Mouse (Mus musculus) neural tube, embryonic 12.5 days (tissue): Measurements from ENCODE around the gene Myo9b. TPM values are rescaled to one million over a fixed set of nuclear protein-coding genes. Genes with fewer than 3 reads are reported as not detected.
"Not testable (repeated sequence)": the region's sequence is repeated elsewhere in the genome, so short reads cannot be mapped to it uniquely, and the experiment has no call there.

Source experiments
- ATAC-seq: fragments of 200-750 bp; cut with Nextera tagmentation; 2 replicates; pipeline ENCODE4 v1.8.0; 2017; ENCODE audit warnings: low read depth, mild to moderate bottlenecking, moderate TSS enrichment, moderate library complexity; ENCODE audit not compliant: low FRiP score
- H3K27ac ChIP-seq: fragments of 300-500 bp; sonication (generic); 2 replicates; pipeline ENCODE4 v1.5.1; 2016
- H3K27me3 ChIP-seq: fragments of 300-500 bp; sonication (generic); replicated peaks from 2 replicates; pipeline ENCODE4 v1.6.1; 2016; ENCODE audit warnings: mild to moderate bottlenecking
- H3K36me3 ChIP-seq: fragments of 300-500 bp; sonication (generic); 2 replicates; pipeline ENCODE4 v1.6.1; 2016; ENCODE audit warnings: mild to moderate bottlenecking
- H3K4me1 ChIP-seq: fragments of 300-500 bp; sonication (generic); 2 replicates; pipeline ENCODE4 v1.6.1; 2016
- H3K4me2 ChIP-seq: fragments of 300-500 bp; sonication (generic); replicated peaks from 2 replicates; pipeline ENCODE4 v1.6.1; 2016; ENCODE audit warnings: mild to moderate bottlenecking
- H3K4me3 ChIP-seq: fragments of 300-500 bp; sonication (generic); 2 replicates; pipeline ENCODE4 v1.5.1; 2016
- H3K9ac ChIP-seq: fragments of 300-500 bp; sonication (generic); 2 replicates; pipeline ENCODE4 v1.6.1; 2016; ENCODE audit warnings: mild to moderate bottlenecking
- H3K9me3 ChIP-seq: fragments of 300-500 bp; sonication (generic); 2 replicates; pipeline ENCODE4 v1.6.1; 2016; ENCODE audit warnings: mild to moderate bottlenecking
- WGBS: fragments of 180-500 bp; shearing (Covaris S2); methylation state at CpG from one replicate; pipeline ENCODE4 v1.1.7; 2016; 5-methylcytosine and 5-hydroxymethylcytosine counted together
- polyA plus RNA-seq: library from polyadenylated mRNA; unstranded; fragments of >200 nt; fragmentation: Nextera tagmentation; extraction: Ambion mirVana; gene quantifications from 2 replicates; pipeline ENCODE4 v1.2.1, GENCODE M21; 2016

Myo9b gene
- polyA plus RNA-seq, 1 experiment from 2014 or later, result 22.5 TPM

DNA sequence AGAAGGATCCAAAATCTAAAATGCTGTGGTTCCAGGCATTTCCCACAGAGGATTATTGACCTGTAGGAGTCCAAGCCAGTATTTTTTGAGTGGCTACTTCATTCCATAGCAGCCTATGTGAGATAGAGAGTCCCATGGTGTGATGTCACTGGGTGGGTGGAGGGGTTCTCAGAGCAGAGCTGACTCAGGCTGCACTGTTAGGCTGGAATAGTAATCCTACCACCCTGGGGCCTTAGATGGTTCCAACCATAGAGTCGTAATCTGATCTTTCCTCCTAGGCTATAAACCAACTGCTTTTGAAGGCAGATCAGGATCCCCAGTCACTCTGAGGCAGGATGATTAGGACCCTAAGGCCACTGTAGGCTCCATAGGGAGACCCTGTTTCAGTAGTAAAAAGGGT lies 6.9 kb downstream of the Myo9b start:
- H3K27ac ChIP-seq, H3K27me3 ChIP-seq, H3K4me2 ChIP-seq, H3K4me3 ChIP-seq, H3K9me3 ChIP-seq, H3K4me1 ChIP-seq, ATAC-seq, H3K9ac ChIP-seq, H3K36me3 ChIP-seq: not testable (repeated sequence)
- 90% methylated on average over 1 of the region's 1 CpGs for whole genome bisulfite sequencing

DNA sequence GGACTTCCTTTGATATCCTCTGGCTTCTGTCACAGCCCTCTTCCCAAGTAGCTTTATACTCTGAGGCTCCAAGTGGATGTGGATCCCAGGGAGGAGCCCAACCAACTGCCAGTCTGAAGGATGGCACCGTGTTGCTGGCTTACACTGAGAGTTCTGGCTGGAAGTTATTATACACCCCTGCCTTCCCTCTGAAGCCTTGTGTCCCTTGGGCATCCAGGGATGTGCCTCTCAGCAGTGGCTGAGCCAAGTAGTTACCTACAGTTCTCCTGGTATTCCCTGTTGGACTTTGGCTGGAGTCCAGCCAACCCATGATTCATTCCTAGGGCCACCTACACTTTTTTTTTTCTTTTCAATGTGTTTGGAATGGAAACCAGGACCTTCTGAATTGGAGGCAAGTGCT lies 9.2 kb downstream of the Myo9b start:
- H3K9me3 ChIP-seq, H3K4me2 ChIP-seq, H3K27me3 ChIP-seq, H3K36me3 ChIP-seq, H3K27ac ChIP-seq, H3K4me3 ChIP-seq, H3K9ac ChIP-seq, ATAC-seq, H3K4me1 ChIP-seq: not testable (repeated sequence)
- 97% methylated on average over 1 of the region's 1 CpGs for WGBS

DNA sequence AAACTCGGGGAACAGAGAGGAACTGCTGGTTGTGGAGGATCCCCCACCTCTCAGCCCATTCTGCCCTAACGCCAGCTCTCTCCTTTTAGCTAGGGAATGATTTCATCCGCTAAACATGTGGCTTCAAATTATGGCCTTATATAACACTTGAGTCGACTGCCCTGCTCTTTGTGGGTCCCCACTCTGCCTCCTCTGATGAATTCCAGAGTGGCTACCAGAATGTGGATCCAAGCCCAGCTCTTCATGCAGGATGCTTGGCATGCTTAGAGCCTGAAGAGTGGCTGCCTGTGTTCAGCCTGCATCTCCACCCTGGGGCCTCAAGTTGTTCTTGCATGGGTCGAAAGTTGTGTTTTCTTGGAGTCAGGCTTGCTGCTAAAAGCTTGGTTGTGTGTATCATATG lies 10.1 kb downstream of the Myo9b start:
- 81% methylated on average over 5 of the region's 5 CpGs for WGBS
- Histone ChIP-seq H3K27me3 (no peaks in the 10 kb centered on the region), H3K36me3 (no peaks in the 10 kb centered on the region; the same call in 1 of the 2 replicates), H3K9me3 (no peaks in the 10 kb centered on the region), H3K9ac (no peak overlapping the region), H3K4me2 (no peak overlapping the region), H3K4me3 (no peak overlapping the region), H3K4me1 (peaks cover 3% of the 10 kb centered on the region; the same call in 1 of the 2 replicates), H3K27ac (no peak overlapping the region)
- ATAC-seq, result no peak

DNA sequence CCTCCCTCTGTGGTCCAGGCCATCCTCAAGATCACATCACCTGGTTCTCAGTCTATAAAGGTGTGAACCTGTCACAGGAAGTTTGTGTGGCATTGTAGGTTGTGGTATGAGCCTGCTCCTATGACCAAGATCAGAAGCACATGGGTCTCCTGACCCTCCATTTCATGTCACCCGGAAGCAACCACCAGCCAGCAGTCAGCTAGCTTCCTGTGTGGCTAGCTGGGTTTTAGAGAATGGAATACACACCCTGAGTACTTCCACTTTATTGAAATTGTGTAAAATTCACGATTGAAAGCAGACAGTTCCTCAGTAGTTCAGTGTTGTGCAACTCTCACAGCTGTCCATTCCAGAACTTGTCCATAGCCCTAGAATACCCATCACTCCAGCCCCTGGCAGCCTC lies 13.7 kb downstream of the Myo9b start:
- H3K27ac ChIP-seq, H3K9me3 ChIP-seq, H3K9ac ChIP-seq, H3K27me3 ChIP-seq, H3K4me3 ChIP-seq, ATAC-seq, H3K4me2 ChIP-seq, H3K4me1 ChIP-seq: not testable (repeated sequence)
- H3K36me3 ChIP-seq, result peaks cover 16% of the 10 kb centered on the region
- WGBS, result 91% methylated on average over 2 of the region's 2 CpGs

DNA sequence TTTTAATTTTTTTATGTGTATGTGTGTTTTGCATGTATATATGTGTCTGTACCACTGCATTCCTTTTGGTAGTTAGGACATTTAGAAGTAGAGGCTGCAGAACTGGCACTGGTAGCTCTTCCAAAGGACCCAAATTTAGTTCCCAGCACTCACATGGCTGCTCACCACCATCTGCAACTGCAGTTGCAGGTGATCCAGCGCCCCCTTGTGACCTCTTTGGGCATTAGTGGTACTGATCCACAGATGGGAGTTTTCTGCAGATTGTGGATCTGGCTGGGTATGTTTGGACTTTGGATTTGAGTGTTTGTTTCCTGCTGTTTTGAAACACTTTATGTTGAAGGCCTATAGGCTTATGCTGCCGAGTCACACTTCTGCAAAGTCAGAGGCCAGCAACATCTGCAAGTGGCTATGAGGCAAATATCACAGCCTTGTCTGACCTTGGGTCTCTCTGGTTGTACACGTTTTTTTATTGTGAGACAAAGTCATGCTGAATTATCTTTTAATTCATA lies 16.0 kb downstream of the Myo9b start:
- ATAC-seq, result no peak
- Histone ChIP-seq H3K4me2 (no peak overlapping the region), H3K36me3 (peaks cover 20% of the 10 kb centered on the region), H3K9me3 (no peaks in the 10 kb centered on the region), H3K4me1 (peaks cover 3% of the 10 kb centered on the region; the same call in 1 of the 2 replicates), H3K27me3 (no peaks in the 10 kb centered on the region), H3K4me3 (no peak overlapping the region), H3K27ac (no peak overlapping the region), H3K9ac (no peak overlapping the region)
- 63% methylated on average over 3 of the region's 3 CpGs for WGBS

DNA sequence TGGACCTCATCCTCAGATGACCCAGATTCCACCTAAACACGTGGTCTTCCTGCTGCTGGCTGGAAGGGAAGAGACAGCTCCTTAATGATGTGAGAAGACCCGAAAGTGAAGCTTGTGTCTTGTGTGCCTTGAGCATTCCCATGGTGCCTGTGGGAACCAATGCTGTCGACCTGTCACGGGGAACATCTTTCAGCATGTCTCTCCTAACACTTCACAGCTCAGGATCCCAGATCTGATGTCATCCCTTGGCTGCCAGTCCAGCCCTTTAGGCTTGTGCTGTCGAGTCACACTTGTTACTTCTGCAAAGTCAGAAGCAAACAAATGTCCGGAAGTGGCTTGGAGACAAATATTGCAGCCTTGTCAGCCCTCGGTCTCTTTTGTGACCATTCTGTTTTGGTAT lies 16.6 kb downstream of the Myo9b start:
- Histone ChIP-seq H3K4me3 (no peak overlapping the region), H3K4me2 (no peak overlapping the region), H3K27me3 (no peaks in the 10 kb centered on the region), H3K36me3 (peaks cover 20% of the 10 kb centered on the region), H3K9me3 (no peaks in the 10 kb centered on the region), H3K27ac (no peak overlapping the region), H3K4me1 (peaks cover 3% of the 10 kb centered on the region; the same call in 1 of the 2 replicates), H3K9ac (no peak overlapping the region)
- no peak for ATAC-seq
- 93% methylated on average over 7 of the region's 7 CpGs for WGBS

DNA sequence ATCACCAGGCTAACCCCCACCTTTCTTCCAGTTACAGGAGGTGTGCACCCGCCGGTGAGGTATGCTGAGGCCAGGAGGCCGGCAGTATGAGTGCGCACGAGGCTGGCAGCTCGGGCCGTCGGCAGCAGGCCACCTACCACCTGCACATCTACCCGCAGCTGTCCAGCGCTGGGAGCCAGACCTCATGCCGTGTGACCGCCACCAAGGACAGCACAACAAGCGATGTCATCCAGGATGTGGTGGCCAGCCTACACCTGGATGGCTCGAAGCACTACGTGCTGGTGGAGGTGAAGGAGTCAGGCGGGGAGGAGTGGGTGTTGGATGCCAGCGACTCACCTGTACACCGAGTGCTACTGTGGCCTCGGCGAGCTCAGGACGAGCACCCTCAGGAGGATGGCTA lies 17.7 kb downstream of the Myo9b start:
- no peak for ATAC-seq
- no peak overlapping the region for H3K4me2 ChIP-seq
- no peak overlapping the region for H3K4me3 ChIP-seq
- no peaks in the 10 kb centered on the region for H3K4me1 ChIP-seq
- no peak overlapping the region for H3K9ac ChIP-seq
- WGBS, result 96% methylated on average over 21 of the region's 21 CpGs
- no peak overlapping the region for H3K27ac ChIP-seq
- peaks cover 25% of the 10 kb centered on the region for H3K36me3 ChIP-seq
- H3K9me3 ChIP-seq, result no peaks in the 10 kb centered on the region
- H3K27me3 ChIP-seq, result no peaks in the 10 kb centered on the region

DNA sequence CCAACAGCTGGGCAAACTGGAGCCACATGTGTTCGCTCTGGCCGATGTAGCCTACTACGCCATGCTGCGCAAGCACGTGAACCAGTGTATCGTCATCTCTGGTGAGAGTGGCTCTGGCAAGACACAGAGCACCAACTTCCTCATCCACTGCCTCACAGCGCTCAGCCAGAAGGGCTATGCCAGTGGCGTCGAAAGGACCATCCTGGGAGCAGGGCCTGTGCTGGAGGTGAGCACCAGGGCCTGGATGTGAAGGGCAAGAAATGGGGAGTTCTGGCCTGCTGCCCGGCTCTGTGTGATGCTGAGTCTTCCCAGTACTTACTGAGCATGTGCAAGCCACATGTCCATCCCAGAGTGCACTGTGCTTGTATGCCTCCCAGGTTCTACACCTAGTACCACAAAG lies 18.4 kb downstream of the Myo9b start:
- no peak for ATAC-seq
- no peaks in the 10 kb centered on the region for H3K9me3 ChIP-seq
- H3K4me3 ChIP-seq, result no peak overlapping the region
- H3K27ac ChIP-seq, result no peak overlapping the region
- WGBS, result 96% methylated on average over 10 of the region's 10 CpGs
- H3K4me1 ChIP-seq, result no peaks in the 10 kb centered on the region
- H3K36me3 ChIP-seq, result peaks cover 29% of the 10 kb centered on the region
- H3K9ac ChIP-seq, result no peak overlapping the region
- no peaks in the 10 kb centered on the region for H3K27me3 ChIP-seq
- no peak overlapping the region for H3K4me2 ChIP-seq

DNA sequence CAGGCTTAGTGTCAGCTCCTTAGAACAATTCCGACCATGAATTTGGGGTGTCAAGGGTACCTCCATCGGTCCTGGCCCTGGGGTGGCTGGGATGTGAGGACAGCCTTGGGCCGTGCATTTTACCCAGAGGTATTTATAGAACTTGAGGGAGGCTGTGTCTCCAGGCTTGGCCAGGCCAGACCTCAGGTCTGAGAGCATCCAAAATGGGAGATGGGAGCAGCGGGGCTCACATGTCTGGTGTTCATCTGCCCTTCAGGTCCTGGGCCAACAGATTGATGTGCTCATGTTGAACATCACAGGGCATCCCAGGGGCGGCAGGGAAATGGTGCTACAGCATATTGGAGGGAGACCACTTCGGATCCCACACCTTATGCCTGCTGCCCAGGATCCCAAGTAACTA lies 18.8 kb downstream of the Myo9b start:
- Histone ChIP-seq H3K27ac (no peak overlapping the region), H3K9me3 (no peaks in the 10 kb centered on the region), H3K9ac (no peak overlapping the region), H3K4me3 (no peak overlapping the region), H3K36me3 (peaks cover 31% of the 10 kb centered on the region), H3K4me1 (no peaks in the 10 kb centered on the region), H3K4me2 (no peak overlapping the region), H3K27me3 (no peaks in the 10 kb centered on the region)
- ATAC-seq, result no peak
- whole genome bisulfite sequencing, result 94% methylated on average over 6 of the region's 6 CpGs

DNA sequence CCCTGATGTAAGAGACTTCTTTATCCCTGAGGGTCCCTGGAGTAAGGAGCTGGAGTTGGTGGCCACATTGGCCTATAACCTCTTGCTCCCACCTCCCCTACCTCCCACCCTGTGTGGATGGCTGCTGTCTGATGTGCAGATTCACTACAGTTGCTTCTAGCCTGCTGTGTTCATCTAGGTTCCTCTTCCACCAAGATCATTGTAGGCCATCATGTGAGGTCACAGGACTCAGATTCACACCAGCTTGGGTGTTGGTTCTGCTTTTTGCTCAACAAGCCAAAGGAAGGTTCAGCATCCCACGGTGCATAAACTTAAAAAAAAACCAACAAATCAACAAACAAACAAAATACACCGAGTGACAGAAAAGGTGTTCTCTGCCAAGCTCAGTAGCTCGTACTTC lies 21.4 kb downstream of the Myo9b start:
- not testable (repeated sequence) for ATAC-seq, H3K27ac ChIP-seq, H3K9me3 ChIP-seq, H3K27me3 ChIP-seq, H3K4me2 ChIP-seq, H3K4me1 ChIP-seq, H3K9ac ChIP-seq, H3K4me3 ChIP-seq
- H3K36me3 ChIP-seq, result peaks cover 34% of the 10 kb centered on the region
- WGBS, result 95% methylated on average over 3 of the region's 3 CpGs

DNA sequence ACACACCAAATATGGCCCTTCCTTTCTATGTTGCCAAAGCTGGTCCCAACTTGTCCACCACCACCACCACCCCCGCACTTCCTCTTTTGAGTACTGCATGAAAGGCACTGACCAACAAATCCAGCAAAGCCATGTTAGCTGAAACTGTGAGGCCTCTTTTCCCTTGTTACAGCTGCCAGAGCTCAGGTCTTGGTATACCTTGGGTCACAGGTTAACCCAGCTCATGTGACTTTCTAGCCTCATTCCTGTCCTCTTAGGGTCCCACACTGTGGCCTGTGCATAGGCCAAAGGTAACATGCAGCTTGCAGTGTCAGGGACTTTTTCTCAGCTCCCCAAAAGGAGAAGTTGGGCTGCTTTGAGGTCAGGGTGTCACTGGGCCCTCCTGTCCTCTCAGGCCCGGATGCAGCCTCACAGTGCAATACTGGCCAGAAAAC lies 23.7 kb downstream of the Myo9b start:
- 96% methylated on average over 2 of the region's 2 CpGs for WGBS
- H3K4me2 ChIP-seq, result no peak overlapping the region
- no peaks in the 10 kb centered on the region for H3K9me3 ChIP-seq
- H3K9ac ChIP-seq, result no peak overlapping the region
- peaks cover 26% of the 10 kb centered on the region for H3K36me3 ChIP-seq
- no peak overlapping the region for H3K27ac ChIP-seq
- ATAC-seq, result no peak
- H3K27me3 ChIP-seq, result no peaks in the 10 kb centered on the region
- H3K4me1 ChIP-seq, result no peaks in the 10 kb centered on the region
- no peak overlapping the region for H3K4me3 ChIP-seq

DNA sequence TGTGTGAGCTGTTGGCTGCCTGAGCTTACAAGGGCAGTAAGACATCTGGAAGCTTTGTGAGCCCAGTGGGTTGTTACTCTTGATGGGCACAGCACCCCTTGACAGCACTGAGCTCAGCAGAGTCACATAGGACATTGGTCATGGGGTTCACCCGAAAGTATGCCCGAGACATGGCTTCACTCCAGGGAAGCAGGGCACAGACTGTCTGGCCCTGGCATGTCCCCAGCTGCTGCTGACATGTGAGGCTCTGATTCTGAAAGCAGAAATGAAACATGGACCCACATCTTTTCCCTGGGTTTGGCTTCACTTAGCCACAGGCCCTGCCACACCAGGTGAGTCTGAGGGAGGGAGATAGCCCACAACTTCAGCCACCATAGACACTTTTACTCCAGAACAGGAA lies 24.3 kb downstream of the Myo9b start:
- no peaks in the 10 kb centered on the region for H3K27me3 ChIP-seq
- no peaks in the 10 kb centered on the region for H3K9me3 ChIP-seq
- H3K4me3 ChIP-seq, result no peak overlapping the region
- no peak overlapping the region for H3K27ac ChIP-seq
- H3K4me1 ChIP-seq, result no peaks in the 10 kb centered on the region
- H3K4me2 ChIP-seq, result no peak overlapping the region
- peaks cover 26% of the 10 kb centered on the region for H3K36me3 ChIP-seq
- no peak for ATAC-seq
- 95% methylated on average over 2 of the region's 2 CpGs for WGBS
- H3K9ac ChIP-seq, result no peak overlapping the region

DNA sequence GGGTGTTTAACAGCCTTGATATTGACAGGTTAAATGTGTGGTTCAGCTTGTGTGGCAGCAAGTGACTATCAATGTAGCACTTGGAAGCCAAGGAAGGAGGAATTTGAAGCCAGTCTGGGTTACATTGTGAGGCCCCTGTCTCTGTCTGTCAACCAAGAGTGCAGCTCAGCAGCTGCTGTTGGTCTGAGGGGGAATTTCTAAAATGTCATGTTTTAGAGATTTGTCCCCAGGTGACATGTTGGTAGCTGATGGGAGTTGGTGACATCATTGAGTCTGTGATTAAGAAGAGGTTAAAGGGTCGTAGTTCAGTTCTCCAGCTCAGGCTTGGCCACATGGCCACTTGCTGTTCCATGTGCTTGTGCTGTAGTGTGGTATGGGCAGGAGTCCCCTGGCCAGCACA lies 24.9 kb downstream of the Myo9b start:
- H3K36me3 ChIP-seq, result peaks cover 29% of the 10 kb centered on the region

More for the DNA sequence above, 24.9 kb downstream of the Myo9b start:
- H3K9ac ChIP-seq, result no peak overlapping the region
- H3K27me3 ChIP-seq, result no peaks in the 10 kb centered on the region
- no peak overlapping the region for H3K4me2 ChIP-seq
- no peak overlapping the region for H3K27ac ChIP-seq
- no peaks in the 10 kb centered on the region for H3K9me3 ChIP-seq
- ATAC-seq, result no peak
- WGBS, result 95% methylated on average over 1 of the region's 1 CpGs
- no peak overlapping the region for H3K4me3 ChIP-seq
- no peaks in the 10 kb centered on the region for H3K4me1 ChIP-seq
